Mouse (Mus musculus) liver, embryonic 11.5 days (tissue): Measurements from ENCODE around the gene Atl1. TPM values are rescaled to one million over a fixed set of nuclear protein-coding genes. Genes with fewer than 3 reads are reported as not detected.
A peak's percentile ranks its signal among the peaks of the same experiment; 100 is the strongest.

ENCODE experiments used
- ATAC-seq: fragments of 200-750 bp; cut with Nextera tagmentation; replicated peaks from 2 replicates; pipeline ENCODE4 v1.8.0; 2017; ENCODE audit warnings: moderate number of reproducible peaks, mild to moderate bottlenecking, moderate TSS enrichment, moderate library complexity; ENCODE audit not compliant: low FRiP score
- DNase-seq: peaks from one replicate; pipeline ENCODE4 v3.0.0-alpha.2; 2017; ENCODE audit warnings: low spot score
- H3K27ac ChIP-seq: fragments of 300-500 bp; sonication (generic); 2 replicates; pipeline ENCODE4 v1.5.1; 2014; ENCODE audit warnings: mild to moderate bottlenecking, low read depth, low read length, control low read depth
- H3K27me3 ChIP-seq: fragments of 300-500 bp; sonication (generic); replicated peaks from 2 replicates; pipeline ENCODE4 v1.6.1; 2014; ENCODE audit warnings: low read length, mixed read lengths; ENCODE audit not compliant: control insufficient read depth, insufficient read depth
- H3K36me3 ChIP-seq: fragments of 300-500 bp; sonication (generic); 2 replicates; pipeline ENCODE4 v1.6.1; 2014; ENCODE audit warnings: mild to moderate bottlenecking, low read length, moderate library complexity, mixed read lengths; ENCODE audit not compliant: control insufficient read depth, insufficient read depth
- H3K4me1 ChIP-seq: fragments of 300-500 bp; sonication (generic); replicated peaks from 2 replicates; pipeline ENCODE4 v1.6.1; 2014; ENCODE audit warnings: low read length, mixed read lengths; ENCODE audit not compliant: control insufficient read depth, insufficient read depth
- H3K4me2 ChIP-seq: fragments of 300-500 bp; sonication (generic); 2 replicates; pipeline ENCODE4 v1.6.1; 2014; ENCODE audit warnings: mild to moderate bottlenecking, control low read depth, moderate library complexity
- H3K4me3 ChIP-seq: fragments of 300-500 bp; sonication (generic); 2 replicates; pipeline ENCODE4 v1.5.1; 2014; ENCODE audit warnings: low read depth, low read length, control low read depth
- H3K9ac ChIP-seq: fragments of 300-500 bp; sonication (generic); 2 replicates; pipeline ENCODE4 v1.6.1; 2014; ENCODE audit warnings: low read depth, low read length, control low read depth
- H3K9me3 ChIP-seq: fragments of 300-500 bp; sonication (generic); 2 replicates; pipeline ENCODE4 v1.6.1; 2016; ENCODE audit warnings: low read length, inconsistent platforms, mixed read lengths; ENCODE audit not compliant: control insufficient read depth
- WGBS: fragments of 180-500 bp; shearing (Covaris S2); extraction: QIAGEN DNeasy Blood & Tissue Kit; methylation state at CpG from one replicate; pipeline ENCODE4 v1.1.7; 2014; 5-methylcytosine and 5-hydroxymethylcytosine counted together
- polyA plus RNA-seq: library from polyadenylated mRNA; unstranded; fragments of >200 nt; fragmentation: Nextera tagmentation; extraction: Ambion mirVana; gene quantifications from 2 replicates; pipeline ENCODE4 v1.2.1, GENCODE M21; 2014

Gene Atl1
- polyA plus RNA-seq, 1 experiment from 2014 or later: 1.5 TPM

DNA sequence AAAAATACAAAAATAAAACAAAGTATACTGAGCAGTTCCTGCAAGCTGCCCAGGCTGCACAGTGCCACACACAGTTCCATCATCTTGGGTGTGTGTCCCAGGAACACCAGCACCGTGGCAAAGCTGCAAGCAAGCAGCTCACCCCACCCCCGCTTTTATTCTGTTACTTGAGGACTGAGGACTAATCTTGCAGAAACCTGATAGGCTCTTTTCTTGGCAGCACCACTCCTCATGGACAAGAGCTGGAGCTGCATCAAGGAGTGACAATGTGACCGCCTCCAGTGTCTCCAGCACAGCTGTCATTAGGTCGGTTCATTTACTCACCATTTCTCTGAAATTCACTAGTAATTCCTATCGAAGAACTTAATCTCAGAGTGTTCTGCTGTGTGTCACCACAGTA is 75.7 kb downstream of the Atl1 start:
- DNase-seq (no peak), ATAC-seq (no peak)

DNA sequence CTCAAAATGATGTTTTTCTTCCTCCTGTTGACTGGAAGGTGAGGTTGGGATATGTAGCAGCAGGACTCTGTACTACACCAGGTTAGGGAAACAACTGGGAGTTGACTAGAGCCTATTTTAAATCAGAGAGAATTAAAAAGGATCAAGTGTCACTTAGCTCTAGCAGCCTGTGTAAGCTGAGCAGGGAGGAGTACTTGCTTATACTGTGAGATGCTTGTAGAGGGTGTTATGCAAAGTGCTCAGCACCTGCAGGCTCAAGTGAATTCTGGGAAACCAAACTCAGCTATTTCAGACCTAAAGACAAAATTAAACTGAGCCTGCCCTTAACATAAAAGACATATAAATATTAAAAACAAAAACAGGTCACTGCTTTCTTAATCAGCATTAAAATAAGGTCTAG is 81.3 kb downstream of the Atl1 start:
- no peaks in the 10 kb centered on the region for H3K4me1 ChIP-seq
- no peak overlapping the region for H3K27ac ChIP-seq
- peaks cover 21% of the 10 kb centered on the region for H3K36me3 ChIP-seq
- DNase-seq (no peak), ATAC-seq (no peak)
- no peak overlapping the region for H3K4me2 ChIP-seq
- no peaks in the 10 kb centered on the region for H3K9me3 ChIP-seq
- H3K4me3 ChIP-seq: no peak overlapping the region
- H3K27me3 ChIP-seq: no peaks in the 10 kb centered on the region
- H3K9ac ChIP-seq: no peak overlapping the region

More for the DNA sequence above, 75.7 kb downstream of the Atl1 start:
- no peaks in the 10 kb centered on the region for H3K4me1 ChIP-seq
- no peak overlapping the region for H3K4me2 ChIP-seq
- H3K27me3 ChIP-seq: no peaks in the 10 kb centered on the region
- H3K4me3 ChIP-seq: no peak overlapping the region
- H3K36me3 ChIP-seq: peaks cover 31% of the 10 kb centered on the region; the same call in 1 of the 2 replicates
- H3K9ac ChIP-seq: no peak overlapping the region
- 79% methylated on average over 5 of the region's 5 CpGs for WGBS
- no peak overlapping the region for H3K27ac ChIP-seq
- no peaks in the 10 kb centered on the region for H3K9me3 ChIP-seq

DNA sequence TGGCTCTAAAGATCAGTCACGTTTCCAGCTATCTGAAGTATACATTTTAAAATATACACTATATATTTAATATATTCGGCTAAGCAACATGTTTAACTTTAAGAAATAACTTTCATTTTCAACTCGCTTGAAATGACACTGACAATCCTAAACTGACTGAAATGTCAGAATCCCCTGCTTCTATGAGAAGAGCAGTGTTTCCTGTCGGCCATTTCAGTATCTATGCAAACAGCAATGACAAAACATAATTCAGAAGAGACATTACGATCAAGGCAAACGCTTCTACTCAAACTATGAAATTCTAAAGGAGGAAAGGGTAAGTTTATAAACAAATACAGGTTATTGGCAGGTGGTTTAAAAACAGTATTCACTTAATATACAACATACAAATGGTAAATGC is 84.3 kb downstream of the Atl1 start:
- WGBS: 85% methylated on average over 6 of the region's 6 CpGs

DNA sequence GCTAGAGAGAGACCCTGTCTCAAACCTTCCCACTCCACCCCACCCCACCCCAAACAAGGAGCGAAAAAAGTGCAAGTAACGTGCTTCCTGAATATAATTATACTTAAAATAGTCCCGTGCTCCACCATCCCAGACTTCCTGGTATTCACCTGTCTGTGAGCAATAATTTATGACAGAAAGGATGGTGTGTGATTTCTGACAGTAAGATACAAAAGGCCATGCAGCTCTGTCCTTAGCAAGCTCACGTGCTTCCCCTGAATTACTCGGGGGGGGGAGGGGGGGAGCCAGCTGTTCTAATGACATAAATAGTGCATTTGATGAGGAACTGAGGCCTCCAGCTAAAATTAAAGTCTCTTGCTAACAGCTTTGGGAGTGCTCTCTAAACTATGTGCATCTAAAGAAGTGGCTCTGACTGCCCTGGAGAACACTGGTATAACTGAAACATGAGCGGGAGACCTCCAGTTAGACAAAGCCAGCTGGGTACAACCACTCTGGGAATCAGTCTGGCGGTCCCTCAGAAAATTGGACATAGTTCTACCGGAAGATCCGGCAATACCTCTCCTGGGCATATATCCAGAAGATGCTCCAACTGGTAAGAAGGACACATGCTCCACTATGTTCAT is 85.1 kb downstream of the Atl1 start:
- H3K9ac ChIP-seq: no peak overlapping the region
- no peak overlapping the region for H3K4me3 ChIP-seq
- ATAC-seq (no peak), DNase-seq (no peak)
- no peaks in the 10 kb centered on the region for H3K4me1 ChIP-seq
- 77% methylated on average over 9 of the region's 9 CpGs for WGBS
- peaks cover 12% of the 10 kb centered on the region for H3K36me3 ChIP-seq
- no peaks in the 10 kb centered on the region for H3K27me3 ChIP-seq
- no peak overlapping the region for H3K4me2 ChIP-seq
- H3K9me3 ChIP-seq: no peaks in the 10 kb centered on the region
- H3K27ac ChIP-seq: no peak overlapping the region

More for the DNA sequence above, 84.3 kb downstream of the Atl1 start:
- Histone ChIP-seq H3K27me3 (no peaks in the 10 kb centered on the region), H3K9ac (no peak overlapping the region), H3K9me3 (no peaks in the 10 kb centered on the region), H3K4me1 (no peaks in the 10 kb centered on the region), H3K4me3 (no peak overlapping the region), H3K27ac (no peak overlapping the region), H3K36me3 (peaks cover 17% of the 10 kb centered on the region), H3K4me2 (no peak overlapping the region)
- ATAC-seq (no peak), DNase-seq (no peak)

DNA sequence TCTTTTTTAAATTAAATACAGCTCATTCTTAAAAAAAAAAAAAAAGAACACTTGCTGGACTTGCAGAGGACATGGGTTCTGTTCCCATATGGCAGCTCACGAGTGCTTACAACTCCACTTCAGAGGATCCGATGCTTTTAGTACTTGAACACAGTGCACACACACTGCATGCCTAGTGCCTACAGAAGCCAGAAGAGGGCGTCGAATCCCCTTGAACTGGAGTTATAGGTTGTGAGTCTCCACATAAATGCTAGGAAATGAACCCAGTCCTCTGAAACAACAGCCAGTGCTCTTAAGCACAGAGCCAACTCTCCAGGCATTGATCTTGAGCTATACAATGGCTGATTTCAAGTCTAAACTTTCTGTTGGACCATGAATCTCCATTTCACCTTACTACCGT is 90.5 kb downstream of the Atl1 start:
- Histone ChIP-seq H3K36me3 (peaks cover 17% of the 10 kb centered on the region; the same call in 1 of the 2 replicates), H3K27me3 (no peaks in the 10 kb centered on the region), H3K9ac (no peak overlapping the region), H3K4me3 (no peak overlapping the region), H3K9me3 (no peaks in the 10 kb centered on the region), H3K4me2 (no peak overlapping the region), H3K4me1 (peaks cover 9% of the 10 kb centered on the region; the same call in 1 of the 2 replicates), H3K27ac (no peak overlapping the region)
- WGBS: 82% methylated on average over 5 of the region's 5 CpGs
- DNase-seq (no peak), ATAC-seq (no peak)

DNA sequence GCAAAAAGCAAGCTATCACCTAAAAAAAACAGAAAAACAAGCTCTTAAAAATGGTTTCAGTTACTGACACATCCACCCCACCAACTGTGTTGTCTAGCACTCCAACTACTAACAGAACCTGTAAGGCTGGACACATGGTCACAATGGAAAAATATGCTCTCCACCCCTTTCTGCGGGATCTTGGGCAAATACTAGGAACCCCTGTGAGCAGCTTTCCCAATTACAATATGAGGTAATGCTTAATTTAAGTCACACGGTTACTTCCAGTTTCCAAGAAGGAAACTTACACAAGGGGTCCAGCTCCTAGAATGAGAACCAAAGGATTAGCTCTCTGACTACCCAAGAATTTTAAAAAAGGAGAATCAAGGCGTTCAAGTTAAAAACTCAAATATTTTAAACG is 93.1 kb downstream of the Atl1 start:
- Histone ChIP-seq H3K9me3 (no peaks in the 10 kb centered on the region), H3K4me2 (peak overlapping the region; percentile 80), H3K36me3 (peaks cover 11% of the 10 kb centered on the region; the same call in 1 of the 2 replicates), H3K27me3 (no peaks in the 10 kb centered on the region), H3K4me3 (peak overlapping the region; percentile 96), H3K9ac (peak overlapping the region; percentile 98; the same call in 1 of the 2 replicates), H3K4me1 (peaks cover 9% of the 10 kb centered on the region; the same call in 1 of the 2 replicates), H3K27ac (no peak overlapping the region)
- WGBS: 43% methylated on average over 4 of the region's 4 CpGs
- ATAC-seq (no peak), DNase-seq (no peak)

DNA sequence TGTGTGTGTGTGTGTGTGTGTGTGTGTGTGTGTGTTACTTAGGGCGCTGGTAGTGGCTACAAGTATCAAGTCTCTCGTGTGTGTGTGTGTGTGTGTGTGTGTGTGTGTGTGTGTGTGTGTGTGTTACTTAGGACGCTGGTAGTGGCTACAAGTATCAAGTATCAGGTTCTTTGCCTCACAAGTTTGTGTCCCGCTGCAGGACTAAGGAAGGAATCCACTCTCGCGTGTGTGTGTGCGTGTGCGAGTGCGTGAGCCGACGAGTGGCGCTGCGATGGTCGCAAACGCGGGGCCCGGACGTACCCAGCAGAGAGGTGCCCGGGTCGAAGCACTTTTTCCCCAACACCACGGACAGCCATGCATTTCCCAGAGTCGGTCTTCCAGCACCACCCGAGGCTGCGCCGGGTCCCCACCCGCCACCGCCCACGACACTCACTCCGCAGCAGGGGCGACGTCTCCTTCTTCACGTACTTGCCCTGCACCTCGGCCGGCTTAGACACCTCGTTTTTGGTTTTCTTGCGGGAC is 93.9 kb downstream of the Atl1 start:
- no peak for DNase-seq
- peak; percentile 49 for ATAC-seq
- under 1% methylated on average over 36 of the region's 36 CpGs for WGBS

DNA sequence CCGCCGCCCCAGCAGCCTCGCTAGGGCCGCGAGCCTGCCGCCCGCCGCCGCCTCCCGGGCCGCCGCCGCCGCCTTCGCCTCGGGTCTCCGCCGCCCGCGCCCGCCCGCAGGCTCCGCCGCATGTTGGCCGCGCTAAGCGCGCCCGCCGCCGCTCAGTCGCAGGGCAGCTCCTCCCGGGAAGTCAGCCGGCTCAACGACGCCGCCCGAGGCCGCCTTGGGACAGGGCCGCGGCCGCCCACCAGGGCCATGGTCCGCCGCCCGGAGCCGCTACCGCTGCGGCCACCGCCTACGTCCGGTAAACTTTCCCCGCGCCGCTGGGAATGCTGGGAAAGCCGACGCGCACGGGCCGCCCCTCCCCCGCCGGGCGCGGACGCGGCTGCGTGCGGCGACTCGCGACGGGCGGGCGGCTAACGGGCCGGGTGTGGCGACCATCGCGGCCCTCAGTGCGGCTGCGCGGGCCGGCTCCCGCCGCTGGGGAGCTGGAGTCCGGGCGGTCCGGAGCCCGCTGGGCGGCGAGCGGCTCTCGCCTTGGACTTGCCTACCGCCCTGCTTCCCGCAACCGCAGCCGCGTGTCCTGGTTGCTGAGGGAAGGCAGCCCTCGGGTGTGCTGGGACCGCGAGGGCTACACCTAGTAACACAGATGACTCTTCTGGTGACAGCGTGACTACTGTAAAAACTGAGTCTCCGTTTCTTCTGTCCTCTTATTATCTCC is 94.5 kb downstream of the Atl1 start, which contains the start of gene Sav1:
TSS of gene Sav1 (minus strand) at position 217 of the 712 bp plus-strand sequence.
- no peaks in the 10 kb centered on the region for H3K9me3 ChIP-seq
- peak within 1 kb of the TSS; percentile 96 for H3K4me3 ChIP-seq
- under 1% methylated on average over 100 of the region's 102 CpGs for WGBS
- H3K4me1 ChIP-seq: peaks cover 9% of the 10 kb centered on the region; the same call in 1 of the 2 replicates
- DNase-seq (peak; percentile 85), ATAC-seq (peak; percentile 92)
- H3K36me3 ChIP-seq: peaks cover 11% of the 10 kb centered on the region; the same call in 1 of the 2 replicates
- H3K9ac ChIP-seq: peak within 1 kb of the TSS; percentile 98
- peak within 1 kb of the TSS; percentile 80 for H3K4me2 ChIP-seq
- no peaks in the 10 kb centered on the region for H3K27me3 ChIP-seq
- H3K27ac ChIP-seq: peak within 1 kb of the TSS; percentile 90

More for the DNA sequence above, 93.9 kb downstream of the Atl1 start:
- Histone ChIP-seq H3K27ac (peak overlapping the region; percentile 90), H3K36me3 (peaks cover 11% of the 10 kb centered on the region; the same call in 1 of the 2 replicates), H3K27me3 (no peaks in the 10 kb centered on the region), H3K9me3 (no peaks in the 10 kb centered on the region), H3K4me2 (peak overlapping the region; percentile 80), H3K4me1 (peaks cover 9% of the 10 kb centered on the region; the same call in 1 of the 2 replicates), H3K4me3 (peak overlapping the region; percentile 96), H3K9ac (peak overlapping the region; percentile 98)
